In genomic region chr10:67468724-67469123, GRCm38 (mm10) we compare ENCODE assay signal across 18 mouse cellular contexts.
DNase-seq lines count a peak whose midpoint lies in the region; ATAC-seq lines count a peak whose summit lies in the region.
"Had no signal": no experiment of that assay in that cellular context is flagged by ENCODE, and none has a peak within 500 bp of the region (broad histone marks: within the 10 kb centered on the region; RNA-seq: fewer than 3 reads in every experiment).

No protein-coding gene starts in this region.

- H3K9me3 ChIP-seq in forebrain, embryonic 13.5 days (replicated peaks): no peaks in the 10 kb centered on the region
- no peaks in the 10 kb centered on the region for H3K9me3 ChIP-seq in forebrain, embryonic 10.5 days
- H3K9me3 ChIP-seq in hindbrain, embryonic 11.5 days (ENCODE audit: control insufficient read depth, low read length): no peaks in the 10 kb centered on the region
- H3K9me3 ChIP-seq in hindbrain, embryonic 16.5 days (ENCODE audit: control insufficient read depth, low read length): no peaks in the 10 kb centered on the region
- H3K9me3 ChIP-seq in forebrain, embryonic 16.5 days (ENCODE audit: control insufficient read depth, low read length): no peaks in the 10 kb centered on the region
- H3K9me3 ChIP-seq in midbrain, embryonic 16.5 days (replicated peaks; ENCODE audit: control insufficient read depth, low read length, poor library complexity, severe bottlenecking): no peaks in the 10 kb centered on the region
- H3K9me3 ChIP-seq: embryonic facial prominence, embryonic 15.5 days; liver, embryonic 13.5 days; lung, embryonic 15.5 days; neural tube, embryonic 13.5 days had no signal

- H3K4me3 ChIP-seq in forebrain, embryonic 13.5 days: no peak overlapping the region
- H3K4me3 ChIP-seq in forebrain, embryonic 10.5 days: no peak overlapping the region
- no peak overlapping the region for H3K4me3 ChIP-seq in hindbrain, embryonic 11.5 days (ENCODE audit: low read depth, low read length)
- no peak overlapping the region for H3K4me3 ChIP-seq in hindbrain, embryonic 16.5 days (ENCODE audit: low read length)
- no peak overlapping the region for H3K4me3 ChIP-seq in forebrain, embryonic 16.5 days (replicated peaks; ENCODE audit: low read length)
- no peak overlapping the region for H3K4me3 ChIP-seq in midbrain, embryonic 16.5 days (ENCODE audit: low read depth, low read length)
- H3K4me3 ChIP-seq: embryonic facial prominence, embryonic 15.5 days; layer of hippocampus, adult 2 months; liver, embryonic 13.5 days; lung, embryonic 15.5 days; neural tube, embryonic 13.5 days had no signal

- H3K4me1 ChIP-seq in forebrain, embryonic 13.5 days: no peaks in the 10 kb centered on the region
- peaks cover 7% of the 10 kb centered on the region for H3K4me1 ChIP-seq in forebrain, embryonic 10.5 days
- H3K4me1 ChIP-seq in hindbrain, embryonic 11.5 days (replicated peaks; ENCODE audit: control insufficient read depth, insufficient read depth, low read length): no peaks in the 10 kb centered on the region
- no peaks in the 10 kb centered on the region for H3K4me1 ChIP-seq in hindbrain, embryonic 16.5 days (ENCODE audit: control insufficient read depth, insufficient read depth, low read depth, low read length)
- H3K4me1 ChIP-seq in forebrain, embryonic 16.5 days (replicated peaks; ENCODE audit: control insufficient read depth, insufficient read depth, low read length): peaks cover 10% of the 10 kb centered on the region
- no peaks in the 10 kb centered on the region; the same call in 1 of the 2 replicates for H3K4me1 ChIP-seq in midbrain, embryonic 16.5 days (ENCODE audit: control insufficient read depth, insufficient read depth, low read length)
- H3K4me1 ChIP-seq: embryonic facial prominence, embryonic 15.5 days; liver, embryonic 13.5 days; lung, embryonic 15.5 days; neural tube, embryonic 13.5 days had no signal

- H3K27ac ChIP-seq in forebrain, embryonic 13.5 days: no peak overlapping the region
- H3K27ac ChIP-seq in forebrain, embryonic 10.5 days: no peak overlapping the region
- H3K27ac ChIP-seq in hindbrain, embryonic 11.5 days (ENCODE audit: low read depth, low read length): no peak overlapping the region
- H3K27ac ChIP-seq in hindbrain, embryonic 16.5 days (ENCODE audit: low read depth, low read length): no peak overlapping the region
- H3K27ac ChIP-seq in forebrain, embryonic 16.5 days (ENCODE audit: low read length): peak overlapping the region; percentile 33
- H3K27ac ChIP-seq in midbrain, embryonic 16.5 days (ENCODE audit: low read length): no peak overlapping the region
- H3K27ac ChIP-seq: embryonic facial prominence, embryonic 15.5 days; layer of hippocampus, adult 2 months; liver, embryonic 13.5 days; lung, embryonic 15.5 days; macrophage; neural tube, embryonic 13.5 days had no signal

- no peak for DNase-seq in forebrain, embryonic 10.5 days (ENCODE audit: extremely low spot score, low spot score)
- peak; percentile 45 for DNase-seq in hindbrain, embryonic 11.5 days (ENCODE audit: low spot score)
- DNase-seq in urinary bladder, postnatal 36 days (ENCODE audit: low spot score in 2 of 2): no peak
- DNase-seq: gastrocnemius, postnatal 14 days; kidney, adult 18-20 months; kidney, postnatal 10 days; liver, embryonic 13.5 days; thymus, postnatal 14 days had no signal

- H3K27me3 ChIP-seq in forebrain, embryonic 13.5 days: no peaks in the 10 kb centered on the region
- H3K27me3 ChIP-seq in forebrain, embryonic 10.5 days (ENCODE audit: poor library complexity, severe bottlenecking): no peaks in the 10 kb centered on the region
- no peaks in the 10 kb centered on the region for H3K27me3 ChIP-seq in hindbrain, embryonic 11.5 days (ENCODE audit: control insufficient read depth, insufficient read depth, low read length)
- no peaks in the 10 kb centered on the region for H3K27me3 ChIP-seq in hindbrain, embryonic 16.5 days (replicated peaks; ENCODE audit: control insufficient read depth, insufficient read depth, low read length)
- no peaks in the 10 kb centered on the region for H3K27me3 ChIP-seq in forebrain, embryonic 16.5 days (replicated peaks; ENCODE audit: control insufficient read depth, insufficient read depth, low read length)
- H3K27me3 ChIP-seq in midbrain, embryonic 16.5 days (ENCODE audit: control insufficient read depth, insufficient read depth, low read depth, low read length): no peaks in the 10 kb centered on the region
- H3K27me3 ChIP-seq: CH12.LX; embryonic facial prominence, embryonic 15.5 days; liver, embryonic 13.5 days; lung, embryonic 15.5 days; neural tube, embryonic 13.5 days had no signal

- ATAC-seq in forebrain, embryonic 13.5 days: peak; percentile 71
- no peak; the same call in 1 of the 2 replicates for ATAC-seq in hindbrain, embryonic 11.5 days (ENCODE audit: low FRiP score)
- ATAC-seq in hindbrain, embryonic 16.5 days: no peak
- peak; percentile 69 for ATAC-seq in forebrain, embryonic 16.5 days
- ATAC-seq in midbrain, embryonic 16.5 days: no peak

- no peak overlapping the region for H3K4me2 ChIP-seq in forebrain, embryonic 13.5 days
- H3K4me2 ChIP-seq in hindbrain, embryonic 11.5 days (replicated peaks; ENCODE audit: low read depth, low read length): no peak overlapping the region
- H3K4me2 ChIP-seq in hindbrain, embryonic 16.5 days (ENCODE audit: low read length): no peak overlapping the region
- no peak overlapping the region for H3K4me2 ChIP-seq in forebrain, embryonic 16.5 days (ENCODE audit: low read length)
- 0 out of 2 replicates have a peak overlapping the region, but pooled peaks have one; percentile 17 for H3K4me2 ChIP-seq in midbrain, embryonic 16.5 days (ENCODE audit: low read length)
- H3K4me2 ChIP-seq: embryonic facial prominence, embryonic 15.5 days; liver, embryonic 13.5 days; lung, embryonic 15.5 days; neural tube, embryonic 13.5 days had no signal

- no peak overlapping the region for H3K9ac ChIP-seq in forebrain, embryonic 13.5 days
- no peak overlapping the region for H3K9ac ChIP-seq in hindbrain, embryonic 11.5 days (ENCODE audit: low read depth, low read length)
- H3K9ac ChIP-seq in hindbrain, embryonic 16.5 days (ENCODE audit: low read depth, low read length): no peak overlapping the region
- H3K9ac ChIP-seq in forebrain, embryonic 16.5 days (replicated peaks; ENCODE audit: low read depth, low read length): no peak overlapping the region
- no peak overlapping the region for H3K9ac ChIP-seq in midbrain, embryonic 16.5 days (ENCODE audit: low read depth, low read length)
- H3K9ac ChIP-seq: embryonic facial prominence, embryonic 15.5 days; liver, embryonic 13.5 days; lung, embryonic 15.5 days; neural tube, embryonic 13.5 days had no signal

- 59% methylated on average over 8 of the region's 8 CpGs for WGBS in forebrain, embryonic 13.5 days
- 75% methylated on average over 8 of the region's 8 CpGs for WGBS in forebrain, embryonic 10.5 days
- 45% methylated on average over 8 of the region's 8 CpGs for WGBS in hindbrain, embryonic 11.5 days
- 33% methylated on average over 8 of the region's 8 CpGs for WGBS in hindbrain, embryonic 16.5 days
- 49% methylated on average over 8 of the region's 8 CpGs for WGBS in forebrain, embryonic 16.5 days
- 32% methylated on average over 8 of the region's 8 CpGs for WGBS in midbrain, embryonic 16.5 days

- H3K36me3 ChIP-seq in forebrain, embryonic 13.5 days (ENCODE audit: poor library complexity, severe bottlenecking): no peaks in the 10 kb centered on the region
- H3K36me3 ChIP-seq in forebrain, embryonic 10.5 days (replicated peaks): no peaks in the 10 kb centered on the region
- no peaks in the 10 kb centered on the region for H3K36me3 ChIP-seq in hindbrain, embryonic 11.5 days (ENCODE audit: control insufficient read depth, insufficient read depth, low read length)
- no peaks in the 10 kb centered on the region for H3K36me3 ChIP-seq in hindbrain, embryonic 16.5 days (ENCODE audit: control insufficient read depth, insufficient read depth, low read length)
- no peaks in the 10 kb centered on the region for H3K36me3 ChIP-seq in forebrain, embryonic 16.5 days (ENCODE audit: control insufficient read depth, insufficient read depth)
- H3K36me3 ChIP-seq in midbrain, embryonic 16.5 days (ENCODE audit: control insufficient read depth, insufficient read depth, low read length): no peaks in the 10 kb centered on the region
- H3K36me3 ChIP-seq: embryonic facial prominence, embryonic 15.5 days; liver, embryonic 13.5 days; lung, embryonic 15.5 days; neural tube, embryonic 13.5 days had no signal

Comparison
In these comparisons a context has a peak if more than half of its experiments do, and no peak if none do; other contexts are left out.
1. ATAC-seq: peak in forebrain, embryonic 13.5 days (single experiment) and forebrain, embryonic 16.5 days (single experiment); none in hindbrain, embryonic 11.5 days (single experiment), hindbrain, embryonic 16.5 days (single experiment) and midbrain, embryonic 16.5 days (single experiment).